Mouse (Mus musculus) embryonic facial prominence, embryonic 11.5 days (tissue): ENCODE measurements at regions not wholly inside any gene's neighbourhood (a gene's known extent, or its start where the extent isn't known, plus 50 kb on each side); places are given as distances from the start of the nearest gene placed in this dataset.
A peak's percentile ranks its signal among the peaks of the same experiment; 100 is the strongest.
"Not testable (repeated sequence)": the region's sequence is repeated elsewhere in the genome, so short reads cannot be mapped to it uniquely, and the experiment has no call there.

Experiments
- ATAC-seq: fragments of 200-750 bp; cut with Nextera tagmentation; replicated peaks from 2 replicates; pipeline ENCODE4 v1.8.0; 2017; ENCODE audit warnings: low read depth; ENCODE audit not compliant: insufficient number of reproducible peaks, low FRiP score, low TSS enrichment
- DNase-seq: peaks from one replicate; pipeline ENCODE4 v3.0.0-alpha.2; 2015; ENCODE audit warnings: low spot score
- H3K27ac ChIP-seq: fragments of 300-500 bp; sonication (generic); replicated peaks from 2 replicates; pipeline ENCODE4 v1.5.1; 2014; ENCODE audit warnings: mild to moderate bottlenecking, low read depth, low read length, control low read depth
- H3K27me3 ChIP-seq: fragments of 300-500 bp; sonication (generic); 2 replicates; pipeline ENCODE4 v1.6.1; 2014; ENCODE audit warnings: mild to moderate bottlenecking, low read length, moderate library complexity, mixed read lengths; ENCODE audit not compliant: control insufficient read depth, insufficient read depth
- H3K36me3 ChIP-seq: fragments of 300-500 bp; sonication (generic); replicated peaks from 2 replicates; pipeline ENCODE4 v1.6.1; 2014; ENCODE audit warnings: low read depth, mild to moderate bottlenecking, low read length, moderate library complexity, mixed read lengths; ENCODE audit not compliant: control insufficient read depth, insufficient read depth
- H3K4me1 ChIP-seq: fragments of 300-500 bp; sonication (generic); 2 replicates; pipeline ENCODE4 v1.6.1; 2014; ENCODE audit warnings: low read length, mixed read lengths; ENCODE audit not compliant: control insufficient read depth, insufficient read depth
- H3K4me2 ChIP-seq: fragments of 300-500 bp; sonication (generic); 2 replicates; pipeline ENCODE4 v1.6.1; 2014; ENCODE audit warnings: low read depth, mild to moderate bottlenecking, control low read depth, low read length, moderate library complexity
- H3K4me3 ChIP-seq: fragments of 300-500 bp; sonication (generic); 2 replicates; pipeline ENCODE4 v1.5.1; 2014; ENCODE audit warnings: low read depth, low read length, control low read depth
- H3K9ac ChIP-seq: fragments of 300-500 bp; sonication (generic); replicated peaks from 2 replicates; pipeline ENCODE4 v1.6.1; 2014; ENCODE audit warnings: mild to moderate bottlenecking, control low read depth, low read length
- H3K9me3 ChIP-seq: fragments of 300-500 bp; sonication (generic); replicated peaks from 2 replicates; pipeline ENCODE4 v1.6.1; 2016; ENCODE audit warnings: mild to moderate bottlenecking, low read length, inconsistent platforms, mixed read lengths; ENCODE audit not compliant: control insufficient read depth
- WGBS: fragments of 180-500 bp; shearing (Covaris S2); extraction: QIAGEN DNeasy Blood & Tissue Kit; methylation state at CpG from one replicate; pipeline ENCODE4 v1.1.7; 2014; 5-methylcytosine and 5-hydroxymethylcytosine counted together

GRCm38 (mm10) chr10:26139100-26140093, 60.5 kb upstream of the Tmem200a start:
- Histone ChIP-seq H3K9ac (no peak overlapping the region), H3K4me1 (no peaks in the 10 kb centered on the region), H3K9me3 (no peaks in the 10 kb centered on the region), H3K27ac (no peak overlapping the region), H3K27me3 (no peaks in the 10 kb centered on the region), H3K4me3 (no peak overlapping the region), H3K36me3 (no peaks in the 10 kb centered on the region), H3K4me2 (no peak overlapping the region)
- 0 out of 2 replicates have a peak, but pooled peaks have one; percentile 23 for ATAC-seq
- WGBS: 35% methylated on average over 12 of the region's 12 CpGs
- peak; percentile 65 for DNase-seq

GRCm38 (mm10) chr10:26152586-26152985, 73.7 kb upstream of the Tmem200a start:
- no peak overlapping the region for H3K4me3 ChIP-seq
- no peaks in the 10 kb centered on the region for H3K27me3 ChIP-seq
- H3K4me2 ChIP-seq: no peak overlapping the region
- H3K9ac ChIP-seq: no peak overlapping the region
- 62% methylated on average over 2 of the region's 2 CpGs for WGBS
- no peaks in the 10 kb centered on the region for H3K36me3 ChIP-seq
- H3K4me1 ChIP-seq: no peaks in the 10 kb centered on the region
- H3K9me3 ChIP-seq: no peaks in the 10 kb centered on the region
- no peak overlapping the region for H3K27ac ChIP-seq
- ATAC-seq: no peak
- no peak for DNase-seq

- Histone ChIP-seq H3K27me3 (no peaks in the 10 kb centered on the region), H3K4me3 (no peak overlapping the region), H3K36me3 (no peaks in the 10 kb centered on the region), H3K4me2 (no peak overlapping the region), H3K9ac (no peak overlapping the region), H3K9me3 (no peaks in the 10 kb centered on the region), H3K27ac (no peak overlapping the region), H3K4me1 (no peaks in the 10 kb centered on the region)
- ATAC-seq (no peak), DNase-seq (no peak)
- WGBS: 60% methylated on average over 3 of the region's 3 CpGs
Measured at GRCm38 (mm10) chr10:26158786-26159185, 70.7 kb upstream of the Samd3 start.

GRCm38 (mm10) chr10:26161139-26161538, 68.4 kb upstream of the Samd3 start:
- H3K9me3 ChIP-seq, ATAC-seq, DNase-seq: not testable (repeated sequence)

GRCm38 (mm10) chr10:26164531-26164930, 65.0 kb upstream of the Samd3 start:
- Histone ChIP-seq H3K27me3 (no peaks in the 10 kb centered on the region), H3K9me3 (no peaks in the 10 kb centered on the region), H3K4me1 (no peaks in the 10 kb centered on the region), H3K27ac (no peak overlapping the region), H3K4me2 (no peak overlapping the region), H3K4me3 (no peak overlapping the region), H3K36me3 (no peaks in the 10 kb centered on the region), H3K9ac (no peak overlapping the region)
- ATAC-seq (no peak), DNase-seq (no peak)
- WGBS: 83% methylated on average over 2 of the region's 2 CpGs

More at GRCm38 (mm10) chr10:26161139-26161538, 68.4 kb upstream of the Samd3 start:
- H3K36me3 ChIP-seq, H3K4me2 ChIP-seq, H3K9ac ChIP-seq, H3K27ac ChIP-seq, H3K4me3 ChIP-seq, H3K27me3 ChIP-seq, H3K4me1 ChIP-seq: not testable (repeated sequence)

- ATAC-seq (no peak), DNase-seq (no peak)
- no peak overlapping the region for H3K27ac ChIP-seq
- no peak overlapping the region for H3K4me3 ChIP-seq
- H3K9me3 ChIP-seq: no peaks in the 10 kb centered on the region
- 93% methylated on average over 1 of the region's 1 CpGs for WGBS
- no peaks in the 10 kb centered on the region for H3K4me1 ChIP-seq
- no peak overlapping the region for H3K9ac ChIP-seq
- H3K4me2 ChIP-seq: no peak overlapping the region
- H3K27me3 ChIP-seq: no peaks in the 10 kb centered on the region
- no peaks in the 10 kb centered on the region for H3K36me3 ChIP-seq
Measured at GRCm38 (mm10) chr10:26177591-26177990, 51.9 kb upstream of the Samd3 start.

GRCm38 (mm10) chr10:26178356-26178755, 51.2 kb upstream of the Samd3 start:
- Histone ChIP-seq H3K4me1 (no peaks in the 10 kb centered on the region), H3K27me3 (no peaks in the 10 kb centered on the region), H3K9ac (no peak overlapping the region), H3K4me2 (no peak overlapping the region), H3K36me3 (no peaks in the 10 kb centered on the region), H3K9me3 (no peaks in the 10 kb centered on the region), H3K4me3 (no peak overlapping the region), H3K27ac (no peak overlapping the region)
- ATAC-seq: no peak
- DNase-seq: no peak
- 77% methylated on average over 3 of the region's 3 CpGs for WGBS
